Mouse (Mus musculus) 416B (cell line): Measurements from ENCODE around the gene Sult1e1.

Source experiments
- DNase-seq: peaks from one replicate; pipeline ENCODE4 v3.0.0; 2011; ENCODE audit warnings: low read depth

The Sult1e1 gene

GRCm38 (mm10) chr5:87591494-87591893, at the start of gene Sult1e1:
Gene Sult1e1 (minus strand): TSS chr5:87591594.
- no peak for DNase-seq

GRCm38 (mm10) chr5:87622681-87623080, 31.3 kb upstream of the Sult1e1 start:
- DNase-seq = peak; percentile 61

GRCm38 (mm10) chr5:87615128-87615390, 23.7 kb upstream of the Sult1e1 start:
- DNase-seq = no peak

- no peak for DNase-seq
Measured at GRCm38 (mm10) chr5:87614364-87615127, 23.2 kb upstream of the Sult1e1 start.

GRCm38 (mm10) chr5:87601018-87601417, 9.6 kb upstream of the Sult1e1 start:
- DNase-seq = no peak

- DNase-seq = no peak
Measured at GRCm38 (mm10) chr5:87597891-87598290, 6.5 kb upstream of the Sult1e1 start.

- no peak for DNase-seq
Measured at GRCm38 (mm10) chr5:87589916-87590315, 1.5 kb downstream of the Sult1e1 start.

GRCm38 (mm10) chr5:87580389-87580788, 11.0 kb downstream of the Sult1e1 start:
- DNase-seq = no peak

GRCm38 (mm10) chr5:87574174-87574573, 17.2 kb downstream of the Sult1e1 start:
- DNase-seq = no peak

GRCm38 (mm10) chr5:87573490-87573889, 17.9 kb downstream of the Sult1e1 start:
- no peak for DNase-seq

- no peak for DNase-seq
Measured at GRCm38 (mm10) chr5:87572781-87573180, 18.6 kb downstream of the Sult1e1 start.

- DNase-seq = no peak
Measured at GRCm38 (mm10) chr5:87568845-87569244, 22.5 kb downstream of the Sult1e1 start, which contains the start of gene Sult1d1. Gene Sult1d1 (minus strand): TSS chr5:87569027.

GRCm38 (mm10) chr5:87567306-87567705, 24.1 kb downstream of the Sult1e1 start:
- DNase-seq = no peak

GRCm38 (mm10) chr5:87562966-87563365, 28.4 kb downstream of the Sult1e1 start:
- no peak for DNase-seq

- DNase-seq = peak; percentile 8
Measured at GRCm38 (mm10) chr5:87562526-87562925, 28.9 kb downstream of the Sult1e1 start.

GRCm38 (mm10) chr5:87560145-87560544, 31.2 kb downstream of the Sult1e1 start:
- peak; percentile 10 for DNase-seq

GRCm38 (mm10) chr5:87550935-87551334, 40.5 kb downstream of the Sult1e1 start:
- DNase-seq = peak; percentile 29

- DNase-seq = no peak
Measured at GRCm38 (mm10) chr5:87538111-87538510, 53.3 kb downstream of the Sult1e1 start, which contains the start of gene Sult1b1. Gene Sult1b1 (minus strand): TSS chr5:87538195.

- no peak for DNase-seq
Measured at GRCm38 (mm10) chr5:87535994-87536644, 55.3 kb downstream of the Sult1e1 start.

- DNase-seq = no peak
Measured at GRCm38 (mm10) chr5:87532288-87532687, 59.1 kb downstream of the Sult1e1 start.
